In the genomic region with DNA sequence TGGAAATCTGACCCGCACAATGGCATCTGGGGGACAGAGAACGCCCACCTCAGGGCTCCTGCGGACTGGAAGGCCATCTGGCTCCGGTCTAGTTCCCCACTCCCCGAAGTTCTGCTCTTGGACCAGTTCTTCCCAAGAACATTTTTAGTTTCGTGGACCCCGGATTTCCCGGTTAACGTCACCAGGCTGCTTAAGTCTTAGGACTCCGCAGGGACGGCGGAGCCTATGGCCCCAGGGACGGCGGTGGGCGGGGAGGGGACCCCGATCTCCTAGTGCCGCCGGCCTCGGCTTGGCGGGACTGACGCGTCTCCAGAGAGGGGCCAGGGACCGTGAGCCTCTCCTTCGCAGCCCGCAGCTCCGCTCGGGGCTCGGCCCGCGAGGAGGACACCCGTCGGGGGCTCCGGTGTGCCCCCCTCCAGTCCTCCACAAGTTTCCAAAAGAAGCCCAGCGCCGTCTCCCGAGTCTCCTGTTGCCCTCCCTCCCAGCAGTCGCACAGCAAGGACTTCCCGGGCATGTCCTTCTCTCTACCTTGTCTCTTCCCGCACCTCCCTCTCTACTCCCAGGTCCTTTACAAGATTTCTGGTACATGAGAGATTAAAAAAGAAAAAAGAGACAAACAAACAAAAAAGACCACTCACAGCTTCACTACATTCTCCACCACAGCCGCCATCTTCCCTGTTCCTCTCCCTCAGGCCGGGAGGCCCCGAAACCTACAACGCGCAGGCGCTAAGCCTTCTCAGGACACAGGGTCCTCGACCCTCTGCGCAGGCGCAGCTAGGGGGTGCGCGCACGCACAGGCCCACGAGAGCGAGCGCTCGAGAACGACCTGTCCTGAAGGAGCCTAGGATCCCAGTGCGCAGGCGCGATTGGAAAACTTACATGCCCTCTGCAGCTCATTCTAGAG, we compare ENCODE assay signal across 8 mouse cellular contexts. TPM values are rescaled to one million over a fixed set of nuclear protein-coding genes. Genes with fewer than 3 reads are reported as not detected.
DNase-seq lines count a peak whose midpoint lies in the region; ATAC-seq lines count a peak whose summit lies in the region.

No protein-coding gene starts in this region.

- peak; percentile 91 for ATAC-seq in megakaryocyte progenitor cell, adult 5-6 weeks (replicated peaks; ENCODE audit: poor library complexity)

- peak; percentile 100 for DNase-seq in adipocyte (ENCODE audit: low spot score)
- peak; percentile 100 for DNase-seq in embryo, embryonic 10 days (ENCODE audit: low spot score)
- peak; percentile 99 for DNase-seq in gastrocnemius, postnatal 10 days
- peak; percentile 100 for DNase-seq in induced T-regulatory cell, adult 2 months (ENCODE audit: low read depth)
- peak; percentile 96 to 99 for DNase-seq in left cerebral cortex, adult 9 months (ENCODE audit: low spot score in 2 of 2)
- DNase-seq in right cerebral cortex, postnatal 14 days, result peak; percentile 99
- peak; percentile 95 to 99 for DNase-seq in urinary bladder, postnatal 36 days (ENCODE audit: low spot score in 2 of 2)

RNA-seq across cellular contexts. Expression of gene Dpf2, which starts 0.5 kb away (rescaled TPM):
- 10 to 100 TPM; 86.8 to 90.9 TPM for total RNA-seq in gastrocnemius, postnatal 10 days (2021)
- total RNA-seq in megakaryocyte progenitor cell, adult 5-6 weeks (2015), result 47.6 and 50.3 TPM in 2 replicates
- 65.1 and 83.0 TPM in 2 replicates for total RNA-seq in megakaryocyte progenitor cell, adult 5-6 weeks (2017)

RNA-seq across cellular contexts. Expression of gene Cdc42ep2, which starts 12.3 kb away (rescaled TPM):
- total RNA-seq in gastrocnemius, postnatal 10 days (2021), result 10 to 100 TPM; 16.6 to 20.9 TPM
- total RNA-seq in megakaryocyte progenitor cell, adult 5-6 weeks (2015), result not detected in 2 replicates
- 0.07 TPM in 1 of 2 replicates, not detected in the other for total RNA-seq in megakaryocyte progenitor cell, adult 5-6 weeks (2017)

RNA-seq across cellular contexts. Expression of gene Tigd3, which starts 18.4 kb away (rescaled TPM):
- under 1 TPM; 0.82 to 0.95 TPM for total RNA-seq in gastrocnemius, postnatal 10 days (2021)
- total RNA-seq in megakaryocyte progenitor cell, adult 5-6 weeks (2015), result 0.32 and 0.81 TPM in 2 replicates
- total RNA-seq in megakaryocyte progenitor cell, adult 5-6 weeks (2017), result 1.5 and 2.8 TPM in 2 replicates

RNA-seq across cellular contexts. Expression of gene Slc25a45, which starts 34.7 kb away (rescaled TPM):
- 1 to 10 TPM; 2.6 to 3.5 TPM for total RNA-seq in gastrocnemius, postnatal 10 days (2021)
- total RNA-seq in megakaryocyte progenitor cell, adult 5-6 weeks (2015), result 28.7 and 30.5 TPM in 2 replicates
- 30.2 and 39.5 TPM in 2 replicates for total RNA-seq in megakaryocyte progenitor cell, adult 5-6 weeks (2017)

RNA-seq across cellular contexts. Expression of gene Frmd8, which starts 37.3 kb away (rescaled TPM):
- 10 to 100 TPM in 1 of 2 experiments, 1 to 10 TPM in 1; 7.4 to 10.3 TPM for total RNA-seq in gastrocnemius, postnatal 10 days (2021)
- 15.7 and 16.3 TPM in 2 replicates for total RNA-seq in megakaryocyte progenitor cell, adult 5-6 weeks (2015)
- 16.2 and 17.7 TPM in 2 replicates for total RNA-seq in megakaryocyte progenitor cell, adult 5-6 weeks (2017)

Comparison
In these comparisons a context has a peak if more than half of its experiments do, and no peak if none do; other contexts are left out.
1. Peak in every context shown above with its lines: DNase-seq and ATAC-seq.
2. RNA of gene Cdc42ep2, which starts 12.3 kb away (total RNA-seq): 16.6 to 20.9 TPM in gastrocnemius, postnatal 10 days; 0.07 TPM in megakaryocyte progenitor cell, adult 5-6 weeks; every median in the first group is over 10 times any median in the second.